Mouse (Mus musculus) right cerebral cortex, postnatal 25 days (tissue): ENCODE data around the gene Zxdc.
A peak's percentile ranks its signal among the peaks of the same experiment; 100 is the strongest.

Experiments
- DNase-seq: peaks from one replicate; pipeline ENCODE4 v3.0.0; 2022

Gene Zxdc

DNA sequence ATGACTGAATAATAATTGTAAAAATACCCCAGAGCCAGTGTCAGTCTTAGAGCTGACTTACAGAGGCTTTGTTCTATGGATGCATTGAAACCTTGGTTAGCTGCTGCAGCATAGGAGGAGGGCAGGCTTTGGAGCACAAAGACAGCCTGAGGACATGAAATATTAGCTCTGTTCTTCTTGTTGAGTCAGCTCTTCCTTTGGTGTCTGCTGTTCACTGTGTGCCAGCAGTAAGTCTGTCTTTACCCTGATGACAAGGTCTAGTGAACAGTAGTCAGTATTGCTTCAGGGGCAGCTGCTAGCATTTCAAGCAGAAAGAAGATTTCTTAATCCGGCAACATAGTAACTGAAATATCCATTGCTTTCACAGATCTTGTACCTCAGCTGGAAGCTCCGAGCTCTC is 12.2 kb downstream of the Zxdc start:
- DNase-seq: no peak

DNA sequence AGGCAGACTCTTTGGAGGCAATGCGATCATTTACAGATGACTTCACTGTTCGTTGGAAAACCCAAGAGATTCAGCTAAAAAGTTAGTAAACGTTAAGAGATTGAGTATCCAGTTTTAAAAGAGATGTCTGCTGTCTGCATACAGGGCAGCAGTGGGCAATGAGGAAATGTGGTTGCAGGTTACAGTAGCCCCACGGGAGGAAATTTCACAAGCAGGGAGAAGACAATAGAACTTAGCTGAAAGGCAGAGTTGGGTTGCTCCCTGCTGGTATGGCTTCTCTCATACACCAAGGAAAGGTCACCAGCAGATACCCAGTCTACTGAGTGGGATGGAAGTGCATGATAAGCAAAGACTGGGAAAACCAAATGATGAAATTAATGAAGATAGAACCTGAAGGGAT is 21.3 kb downstream of the Zxdc start:
- DNase-seq: no peak

GRCm38 (mm10) chr6:90393948-90394347 is 24.7 kb downstream of the Zxdc start:
- no peak for DNase-seq

- no peak for DNase-seq
Observed at GRCm38 (mm10) chr6:90395751-90396150, 26.5 kb downstream of the Zxdc start.

- DNase-seq: no peak
Observed at GRCm38 (mm10) chr6:90397291-90397690, 28.0 kb downstream of the Zxdc start.

DNA sequence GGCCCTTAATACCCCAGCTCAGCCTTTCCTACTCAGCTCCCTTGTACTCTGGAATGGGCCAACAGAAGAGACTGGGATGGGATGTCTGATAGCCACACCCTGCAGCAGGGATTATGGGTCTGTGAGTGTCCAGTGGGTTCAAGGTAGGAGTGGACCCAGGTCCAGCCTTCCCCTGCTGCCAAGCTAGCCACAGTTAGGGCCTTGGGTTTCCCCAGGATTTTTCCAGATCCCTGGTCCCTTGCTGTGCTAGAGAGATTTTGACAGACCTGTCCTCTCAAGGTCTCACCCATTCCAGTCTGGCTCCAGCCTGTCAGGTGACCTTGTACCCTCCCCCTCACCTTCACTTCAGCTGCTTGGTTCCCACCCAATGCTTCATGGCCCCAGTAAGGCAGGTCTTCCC is 39.3 kb downstream of the Zxdc start:
- DNase-seq: no peak

- no peak for DNase-seq
Observed at GRCm38 (mm10) chr6:90410972-90411371, 41.7 kb downstream of the Zxdc start.

GRCm38 (mm10) chr6:90411926-90412325 is 42.6 kb downstream of the Zxdc start:
- DNase-seq: no peak

DNA sequence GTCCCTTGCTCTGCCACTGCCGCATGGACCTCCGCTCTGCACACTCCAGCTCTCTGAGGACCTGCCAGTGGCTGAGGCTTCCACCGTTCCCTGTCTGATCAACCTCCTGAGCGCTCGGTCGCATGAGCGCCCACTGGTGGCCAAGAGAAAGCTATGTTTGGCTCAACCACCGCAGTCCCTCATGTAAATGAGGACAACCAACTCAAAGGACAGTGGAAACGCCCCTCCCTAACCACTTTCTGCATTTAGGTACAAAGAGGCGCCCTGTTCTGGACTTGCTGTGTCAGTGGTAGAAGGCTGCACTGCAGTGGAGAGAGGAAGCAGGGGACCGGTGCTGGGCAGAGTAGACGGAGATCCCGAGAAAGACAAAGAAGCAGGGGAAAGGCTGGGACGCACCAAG is 53.3 kb downstream of the Zxdc start:
- peak; percentile 82 for DNase-seq

GRCm38 (mm10) chr6:90425361-90425760 is 56.1 kb downstream of the Zxdc start:
- no peak for DNase-seq

- no peak for DNase-seq
Observed at GRCm38 (mm10) chr6:90426003-90426402, 56.7 kb downstream of the Zxdc start.

- DNase-seq: peak; percentile 73
Observed at GRCm38 (mm10) chr6:90428380-90428974, 59.2 kb downstream of the Zxdc start, which contains the start of gene Cfap100. Gene Cfap100 (minus strand): TSS chr6:90428797.

GRCm38 (mm10) chr6:90429911-90430310 is 60.6 kb downstream of the Zxdc start:
- peak; percentile 36 for DNase-seq

DNA sequence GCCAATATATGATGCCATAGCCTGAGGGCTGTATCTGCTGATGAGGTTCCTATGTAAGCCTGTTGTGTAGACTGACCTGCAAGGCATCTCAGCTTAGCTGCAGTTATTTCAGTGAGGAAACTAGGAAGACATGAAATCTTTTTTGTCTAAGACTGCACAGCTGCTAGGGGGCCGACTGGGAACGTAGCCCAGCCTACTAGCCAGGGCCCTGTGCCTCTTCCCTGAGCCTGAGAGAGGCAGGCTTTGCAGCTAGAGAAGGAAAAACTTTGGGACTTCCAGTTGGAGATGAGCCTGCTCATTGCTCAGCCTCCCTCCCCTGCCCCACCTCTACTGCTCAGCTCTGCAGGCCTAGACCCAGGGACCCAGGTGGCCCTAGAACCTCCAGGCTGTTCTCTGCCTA is 62.2 kb downstream of the Zxdc start:
- DNase-seq: peak; percentile 69

GRCm38 (mm10) chr6:90434687-90435086 is 65.4 kb downstream of the Zxdc start:
- no peak for DNase-seq

DNA sequence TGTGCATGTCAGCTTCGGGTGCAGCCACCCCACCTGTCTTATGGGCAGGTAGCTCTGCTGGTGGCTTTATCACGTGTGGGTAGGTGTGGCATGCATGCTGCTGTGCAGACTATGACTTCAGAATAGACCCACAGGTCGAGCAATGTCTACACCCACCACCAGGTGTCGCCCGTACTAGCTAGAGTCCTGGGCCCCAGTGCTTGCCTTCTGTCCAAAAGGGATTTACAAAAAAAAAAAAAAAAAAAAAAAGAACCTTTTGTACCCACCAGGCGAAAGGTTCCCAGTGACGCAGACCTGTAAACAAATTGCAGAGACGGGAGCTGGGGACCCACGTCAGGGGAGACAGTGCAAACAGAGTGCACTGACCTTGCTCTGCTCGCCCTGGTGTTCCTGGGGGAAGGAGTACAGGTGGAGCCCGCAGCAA is 65.9 kb downstream of the Zxdc start:
- DNase-seq: peak; percentile 76

DNA sequence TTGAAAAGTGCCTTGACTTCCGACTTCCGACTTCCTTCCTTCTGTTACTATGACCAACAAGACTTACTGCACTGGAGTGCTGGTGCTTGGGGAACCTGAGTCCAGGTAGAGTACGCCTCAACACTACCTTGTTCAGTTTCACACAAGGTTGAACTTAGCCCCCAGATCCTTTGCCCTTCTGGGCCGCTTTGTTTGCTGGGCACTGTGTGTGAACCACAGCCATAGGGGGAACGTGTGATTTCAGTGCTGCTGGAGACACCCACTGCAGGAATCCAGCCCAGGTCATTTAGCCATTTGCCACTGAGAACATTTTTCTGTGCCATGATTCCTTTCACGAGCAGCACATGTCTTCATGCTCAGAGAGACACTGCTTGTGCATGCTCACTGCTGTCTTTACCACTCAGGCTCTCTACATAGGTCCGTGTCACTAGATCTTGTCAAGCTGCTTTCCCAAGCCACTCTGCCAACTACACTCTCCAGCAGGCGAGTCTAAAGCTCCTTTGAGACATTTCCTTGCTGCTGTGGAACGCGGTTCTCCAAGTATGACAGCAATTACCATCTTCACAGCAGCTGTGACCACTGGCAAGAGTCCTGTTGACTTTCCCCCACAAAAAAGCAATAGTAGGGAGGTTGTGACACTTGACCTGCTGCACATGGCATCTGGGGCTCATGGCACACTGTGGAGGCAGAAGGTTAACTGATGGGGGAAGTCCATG is 67.1 kb downstream of the Zxdc start:
- no peak for DNase-seq

DNA sequence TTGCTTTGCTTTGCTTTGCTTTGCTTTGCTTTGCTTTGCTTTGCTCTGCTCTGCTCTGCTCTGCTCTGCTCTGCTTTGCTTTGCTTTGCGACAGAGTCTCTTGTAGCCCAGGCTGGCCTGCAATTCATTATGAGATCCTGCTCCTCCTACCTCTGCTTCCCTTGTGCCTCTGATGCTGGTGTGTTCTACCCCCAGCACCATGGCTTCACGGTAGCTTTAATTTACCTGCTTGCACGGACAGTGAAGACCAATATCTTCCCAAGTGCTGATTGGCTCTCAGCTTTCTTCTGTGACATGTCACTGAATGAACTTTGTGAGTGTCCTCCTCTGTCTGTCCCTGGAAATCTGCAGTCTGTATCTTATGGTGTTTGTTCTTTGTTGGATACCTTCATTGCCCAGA is 67.7 kb downstream of the Zxdc start:
- DNase-seq: no peak

- DNase-seq: no peak
Observed at GRCm38 (mm10) chr6:90446883-90447282, 77.6 kb downstream of the Zxdc start.

DNA sequence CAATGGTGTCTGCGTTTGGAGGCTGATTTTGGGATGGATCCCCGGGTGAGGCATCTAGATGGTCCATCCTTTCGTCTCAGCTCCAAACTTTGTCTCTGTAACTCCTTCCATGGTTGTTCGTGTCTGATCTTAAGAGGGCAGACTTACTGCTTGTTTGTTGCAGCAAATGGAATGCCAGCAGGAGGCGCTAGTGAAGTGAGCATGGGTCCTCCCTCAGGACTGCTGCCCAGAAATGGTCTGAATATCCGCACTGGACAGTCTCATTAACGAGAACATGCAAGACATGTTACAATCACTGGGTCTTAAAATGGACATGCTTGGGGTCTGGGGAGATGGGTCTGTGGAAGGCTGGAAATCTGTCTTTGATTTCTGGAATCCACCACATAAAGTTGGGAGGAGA is 80.9 kb downstream of the Zxdc start:
- DNase-seq: peak; percentile 71

DNA sequence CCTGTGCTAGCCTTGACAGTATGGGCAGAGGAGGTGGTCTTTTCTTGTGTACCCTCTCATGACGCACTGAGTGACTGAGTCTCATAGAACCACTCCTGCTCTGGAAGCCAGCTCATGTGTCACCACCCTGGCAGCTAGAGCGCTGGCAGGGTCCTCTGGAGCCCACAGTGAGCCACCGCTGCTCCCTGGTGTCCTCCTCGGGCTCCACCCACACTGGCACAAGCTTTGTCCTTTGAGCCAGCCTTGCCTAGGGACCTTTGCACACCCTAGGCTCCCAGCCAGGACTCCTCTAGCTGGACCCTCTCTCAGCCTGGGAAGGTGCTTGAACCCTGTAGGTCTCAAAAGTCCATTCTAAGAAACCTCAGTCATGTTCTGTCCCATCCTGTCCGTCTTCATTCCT is 81.4 kb downstream of the Zxdc start:
- DNase-seq: no peak

DNA sequence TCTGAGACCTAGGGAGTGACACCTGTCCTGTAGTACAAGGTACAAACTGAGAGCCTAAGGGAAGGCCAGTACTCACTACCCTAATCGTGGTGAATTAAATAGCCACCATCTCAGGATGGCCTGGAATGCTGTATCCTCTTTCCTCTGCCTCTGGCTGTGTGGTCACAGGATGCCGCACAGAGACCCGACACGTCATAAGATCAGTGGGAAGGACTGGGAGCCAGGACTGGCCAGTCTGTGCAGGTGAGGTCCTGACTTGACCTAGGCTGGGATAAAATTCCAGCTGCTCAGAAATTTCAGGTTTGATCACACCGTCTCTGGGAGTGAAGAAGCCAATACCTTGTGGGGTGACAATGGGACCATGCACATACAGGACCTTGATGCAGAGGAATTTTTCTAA is 82.2 kb downstream of the Zxdc start:
- no peak for DNase-seq

DNA sequence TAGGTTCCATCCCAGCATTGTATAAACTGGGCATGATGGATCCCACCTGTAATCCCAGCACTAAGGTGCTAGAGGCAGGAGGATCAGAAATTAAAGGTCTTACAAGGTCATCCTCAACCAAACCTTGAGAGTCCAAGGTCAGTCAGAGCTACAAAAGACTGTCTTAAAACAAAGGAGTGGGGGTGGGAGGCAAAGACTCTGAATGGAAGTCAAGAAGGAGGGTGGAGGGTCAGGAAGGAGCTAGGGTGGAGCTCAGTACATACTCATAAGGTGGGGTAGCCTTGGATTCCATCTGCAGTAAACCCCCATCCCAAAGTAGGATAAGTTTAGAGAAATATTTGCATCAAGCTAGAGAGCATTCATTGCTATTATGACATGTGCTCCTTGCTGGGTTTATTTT is 83.3 kb downstream of the Zxdc start:
- no peak for DNase-seq
